Mouse (Mus musculus) heart, embryonic 13.5 days (tissue): ENCODE measurements around the gene Tsc22d2. TPM values are rescaled to one million over a fixed set of nuclear protein-coding genes. Genes with fewer than 3 reads are reported as not detected.
A peak's percentile ranks its signal among the peaks of the same experiment; 100 is the strongest.
"Not testable (repeated sequence)": the region's sequence is repeated elsewhere in the genome, so short reads cannot be mapped to it uniquely, and the experiment has no call there.

ENCODE experiments used
- ATAC-seq: fragments of 200-750 bp; cut with Nextera tagmentation; 2 replicates; pipeline ENCODE4 v1.8.0; 2017; ENCODE audit warnings: moderate TSS enrichment; ENCODE audit not compliant: insufficient number of reproducible peaks, low FRiP score, low TSS enrichment; ENCODE audit errors: extremely low read depth
- H3K27ac ChIP-seq: fragments of 300-500 bp; sonication (generic); replicated peaks from 2 replicates; pipeline ENCODE4 v1.5.1; 2015; ENCODE audit warnings: moderate library complexity, mild to moderate bottlenecking, inconsistent platforms
- H3K27me3 ChIP-seq: fragments of 300-500 bp; sonication (generic); replicated peaks from 2 replicates; pipeline ENCODE4 v1.6.1; 2015; ENCODE audit warnings: mild to moderate bottlenecking, inconsistent platforms
- H3K36me3 ChIP-seq: fragments of 300-500 bp; sonication (generic); 2 replicates; pipeline ENCODE4 v1.6.1; 2015; ENCODE audit warnings: mild to moderate bottlenecking, inconsistent platforms
- H3K4me1 ChIP-seq: fragments of 300-500 bp; sonication (generic); 2 replicates; pipeline ENCODE4 v1.6.1; 2015; ENCODE audit warnings: inconsistent platforms
- H3K4me2 ChIP-seq: fragments of 300-500 bp; sonication (generic); 2 replicates; pipeline ENCODE4 v1.6.1; 2015; ENCODE audit warnings: inconsistent platforms, mild to moderate bottlenecking, moderate library complexity
- H3K4me3 ChIP-seq: fragments of 300-500 bp; sonication (generic); 2 replicates; pipeline ENCODE4 v1.5.1; 2015; ENCODE audit warnings: moderate library complexity, mild to moderate bottlenecking, inconsistent platforms
- H3K9ac ChIP-seq: fragments of 300-500 bp; sonication (generic); 2 replicates; pipeline ENCODE4 v1.6.1; 2015; ENCODE audit warnings: inconsistent platforms, mild to moderate bottlenecking, moderate library complexity
- H3K9me3 ChIP-seq: fragments of 300-500 bp; sonication (generic); 2 replicates; pipeline ENCODE4 v1.6.1; 2016; ENCODE audit warnings: inconsistent platforms
- WGBS: fragments of 180-500 bp; shearing (Covaris S2); methylation state at CpG from one replicate; pipeline ENCODE4 v1.1.7; 2015; ENCODE audit warnings: mixed read lengths; 5-methylcytosine and 5-hydroxymethylcytosine counted together
- polyA plus RNA-seq: library from polyadenylated mRNA; unstranded; fragments of >200 nt; fragmentation: Nextera tagmentation; extraction: Ambion mirVana; gene quantifications from 2 replicates; pipeline ENCODE4 v1.2.1, GENCODE M21; 2015

The Tsc22d2 gene
- polyA plus RNA-seq, 1 experiment from 2014 or later: 10.9 TPM

DNA sequence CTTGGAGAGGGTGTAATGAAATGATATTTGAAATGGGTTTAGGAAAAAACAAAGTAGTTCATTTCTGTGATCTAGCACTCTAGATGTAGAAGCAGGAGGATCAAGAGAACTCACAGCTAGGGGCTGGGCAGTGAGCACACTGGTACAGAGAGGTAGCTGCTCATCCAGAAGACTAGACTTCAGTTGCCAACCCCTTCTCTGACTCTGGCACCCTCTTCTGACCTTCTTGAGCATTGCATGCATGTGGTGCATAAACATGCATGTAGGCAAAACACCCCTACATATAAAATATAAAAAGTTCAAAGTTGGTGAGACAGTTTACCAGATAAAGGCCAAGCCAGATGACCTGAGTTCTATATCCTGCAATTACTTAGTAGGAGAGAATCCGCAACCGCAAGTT is 33.7 kb downstream of the Tsc22d2 start:
- Histone ChIP-seq H3K4me3 (no peak overlapping the region), H3K9ac (no peak overlapping the region), H3K27ac (no peak overlapping the region), H3K27me3 (no peaks in the 10 kb centered on the region), H3K4me1 (peaks cover 6% of the 10 kb centered on the region), H3K4me2 (no peak overlapping the region), H3K9me3 (no peaks in the 10 kb centered on the region), H3K36me3 (peaks cover 14% of the 10 kb centered on the region)
- ATAC-seq: no peak
- 93% methylated on average over 2 of the region's 2 CpGs for WGBS

DNA sequence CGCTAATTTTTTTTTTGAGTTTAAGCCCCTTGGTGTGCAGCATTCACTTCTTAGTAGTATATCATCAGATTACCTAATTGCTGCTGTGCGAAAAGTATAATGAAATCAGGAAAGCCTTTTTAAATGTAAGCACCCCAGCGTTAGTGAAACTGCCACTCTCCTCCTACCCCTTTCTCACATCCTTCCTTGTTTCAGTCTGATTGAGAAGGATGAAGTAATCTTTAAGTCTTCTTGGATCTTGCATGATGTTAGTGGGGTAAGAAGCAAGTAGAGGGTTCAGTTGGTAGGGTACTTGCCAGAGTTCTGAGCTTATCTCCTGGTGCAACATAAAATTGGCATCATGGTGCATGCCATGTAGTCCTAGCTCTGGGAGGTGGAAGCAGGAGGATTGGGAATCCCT is 35.0 kb downstream of the Tsc22d2 start:
- Histone ChIP-seq H3K4me3 (no peak overlapping the region), H3K4me2 (no peak overlapping the region), H3K9ac (no peak overlapping the region), H3K27ac (no peak overlapping the region), H3K9me3 (no peaks in the 10 kb centered on the region), H3K4me1 (peaks cover 15% of the 10 kb centered on the region), H3K27me3 (no peaks in the 10 kb centered on the region), H3K36me3 (peaks cover 14% of the 10 kb centered on the region)
- WGBS: 95% methylated on average over 3 of the region's 3 CpGs
- no peak for ATAC-seq

DNA sequence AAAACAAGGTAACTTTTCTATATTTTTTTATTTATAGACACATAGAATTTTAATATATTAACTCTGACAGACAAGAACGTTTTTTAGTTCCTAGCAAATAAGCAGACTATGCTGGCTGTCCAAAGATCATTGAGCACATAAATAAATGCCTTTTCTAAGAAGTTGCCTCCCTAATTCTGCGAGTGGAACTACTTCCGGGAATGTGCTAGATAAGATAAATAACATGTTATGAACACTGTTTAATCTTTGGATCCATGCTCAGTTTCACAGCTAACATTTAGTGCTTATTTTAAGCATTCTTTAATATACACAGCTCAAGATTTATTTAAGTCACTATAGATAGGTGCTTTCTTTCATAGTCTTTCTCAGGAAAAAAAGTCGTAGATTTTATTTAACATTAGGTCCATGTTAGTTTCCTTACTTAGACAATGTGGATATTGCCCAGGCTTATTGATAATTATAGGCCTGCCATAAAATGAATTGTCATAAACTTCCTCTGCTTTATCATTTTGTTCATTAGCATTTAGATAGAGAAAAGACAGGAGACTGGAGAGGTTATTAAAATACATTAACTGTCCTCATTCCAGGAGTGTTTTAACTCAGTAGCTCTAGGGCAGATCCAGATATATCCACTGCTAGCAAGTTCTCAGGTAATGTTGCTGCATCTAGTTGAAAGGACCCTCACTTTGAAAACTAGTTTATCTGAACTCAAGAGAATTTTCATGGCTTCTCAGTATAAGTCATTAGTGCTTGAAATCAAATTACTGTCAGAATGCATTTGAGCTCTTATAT is 40.1 kb downstream of the Tsc22d2 start:
- H3K27ac ChIP-seq: no peak overlapping the region
- H3K27me3 ChIP-seq: no peaks in the 10 kb centered on the region
- peaks cover 16% of the 10 kb centered on the region for H3K4me1 ChIP-seq
- H3K4me3 ChIP-seq: no peak overlapping the region
- H3K9me3 ChIP-seq: no peaks in the 10 kb centered on the region
- peaks cover 8% of the 10 kb centered on the region for H3K36me3 ChIP-seq
- no peak overlapping the region for H3K9ac ChIP-seq
- WGBS: 32% methylated on average over 4 of the region's 4 CpGs
- no peak overlapping the region for H3K4me2 ChIP-seq
- ATAC-seq: no peak

DNA sequence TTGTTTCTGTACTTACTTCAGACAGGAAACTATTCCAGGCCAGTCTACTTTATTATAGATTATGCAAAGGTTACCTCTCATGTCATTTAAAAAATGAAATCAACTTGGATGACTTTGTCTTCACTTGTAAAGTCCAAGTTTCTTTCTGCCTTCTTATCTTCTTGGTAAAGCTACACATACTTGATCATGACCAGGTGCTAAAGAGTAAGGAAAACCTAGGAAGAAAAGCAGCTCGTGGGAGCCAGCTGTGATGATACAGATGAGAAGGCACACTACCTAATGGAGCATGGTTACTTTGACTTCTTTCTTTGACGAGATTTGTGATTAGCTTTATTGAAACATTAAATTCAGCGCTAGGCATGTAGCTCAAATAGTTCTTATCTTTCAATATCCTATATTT is 40.7 kb downstream of the Tsc22d2 start:
- Histone ChIP-seq H3K4me2 (no peak overlapping the region), H3K27ac (no peak overlapping the region), H3K4me1 (peaks cover 15% of the 10 kb centered on the region), H3K9ac (no peak overlapping the region), H3K9me3 (no peaks in the 10 kb centered on the region), H3K36me3 (peaks cover 13% of the 10 kb centered on the region), H3K4me3 (no peak overlapping the region), H3K27me3 (no peaks in the 10 kb centered on the region)
- 73% methylated on average over 3 of the region's 3 CpGs for WGBS
- ATAC-seq: no peak

DNA sequence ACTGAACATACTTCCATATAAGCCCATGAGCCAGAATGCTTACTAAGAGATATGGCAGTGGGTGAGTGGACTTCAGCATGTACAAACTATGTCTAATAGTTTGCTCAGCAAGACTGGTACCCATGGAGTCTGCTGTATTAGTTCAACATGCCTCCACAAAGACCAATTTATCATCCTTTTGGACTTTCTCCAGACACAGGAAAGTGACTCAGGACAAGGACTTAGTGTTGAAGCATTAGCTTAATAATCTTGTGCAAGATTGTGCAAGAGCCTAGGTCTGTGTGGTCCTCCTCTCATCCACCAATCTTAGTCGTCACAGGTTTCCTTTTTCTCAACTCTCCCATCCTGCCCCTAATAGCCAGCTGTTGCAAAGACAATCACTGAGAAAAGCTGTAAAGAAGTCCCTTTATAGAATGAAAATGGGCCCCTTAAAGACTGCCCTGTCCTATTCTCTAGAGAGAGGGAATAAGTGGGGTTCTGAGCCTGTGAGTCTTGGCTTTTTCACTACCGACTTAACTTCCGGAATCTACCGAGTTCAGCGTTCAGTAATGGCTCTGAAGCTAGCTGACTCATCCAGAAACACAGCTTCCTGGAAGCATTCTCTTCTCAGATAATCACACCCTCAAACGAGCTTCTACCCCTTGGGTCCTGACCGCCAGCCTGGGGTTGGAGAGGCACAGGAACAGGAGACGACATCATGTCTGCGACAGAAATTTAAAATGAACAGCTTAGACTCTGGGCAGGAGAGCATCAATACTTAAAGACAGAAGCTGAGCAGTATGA is 55.3 kb downstream of the Tsc22d2 start:
- no peaks in the 10 kb centered on the region for H3K9me3 ChIP-seq
- no peaks in the 10 kb centered on the region for H3K27me3 ChIP-seq
- no peaks in the 10 kb centered on the region for H3K36me3 ChIP-seq
- ATAC-seq: no peak
- no peak overlapping the region for H3K9ac ChIP-seq
- H3K4me2 ChIP-seq: peak overlapping the region; percentile 18
- 60% methylated on average over 9 of the region's 9 CpGs for WGBS
- H3K27ac ChIP-seq: no peak overlapping the region
- no peaks in the 10 kb centered on the region for H3K4me1 ChIP-seq
- no peak overlapping the region for H3K4me3 ChIP-seq

DNA sequence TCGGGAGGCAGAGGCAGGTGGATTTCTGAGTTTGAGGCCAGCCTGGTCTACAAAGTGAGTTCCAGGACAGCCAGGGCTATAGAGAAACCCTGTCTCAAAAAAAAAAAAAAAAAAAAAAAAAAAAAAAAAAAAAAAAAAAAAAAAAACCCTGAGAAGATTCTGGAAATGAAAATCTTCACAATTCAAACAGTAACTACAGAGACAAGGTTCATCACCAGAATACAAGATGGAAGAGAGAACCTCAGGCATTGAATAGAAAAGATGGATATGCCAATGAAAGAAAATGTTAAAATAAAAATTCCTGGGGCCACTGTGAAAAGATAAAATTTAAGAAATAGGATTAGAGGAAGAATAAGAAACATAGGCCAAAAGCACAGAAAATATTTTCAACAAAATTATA is 60.8 kb downstream of the Tsc22d2 start:
- ATAC-seq, H3K27ac ChIP-seq: not testable (repeated sequence)

DNA sequence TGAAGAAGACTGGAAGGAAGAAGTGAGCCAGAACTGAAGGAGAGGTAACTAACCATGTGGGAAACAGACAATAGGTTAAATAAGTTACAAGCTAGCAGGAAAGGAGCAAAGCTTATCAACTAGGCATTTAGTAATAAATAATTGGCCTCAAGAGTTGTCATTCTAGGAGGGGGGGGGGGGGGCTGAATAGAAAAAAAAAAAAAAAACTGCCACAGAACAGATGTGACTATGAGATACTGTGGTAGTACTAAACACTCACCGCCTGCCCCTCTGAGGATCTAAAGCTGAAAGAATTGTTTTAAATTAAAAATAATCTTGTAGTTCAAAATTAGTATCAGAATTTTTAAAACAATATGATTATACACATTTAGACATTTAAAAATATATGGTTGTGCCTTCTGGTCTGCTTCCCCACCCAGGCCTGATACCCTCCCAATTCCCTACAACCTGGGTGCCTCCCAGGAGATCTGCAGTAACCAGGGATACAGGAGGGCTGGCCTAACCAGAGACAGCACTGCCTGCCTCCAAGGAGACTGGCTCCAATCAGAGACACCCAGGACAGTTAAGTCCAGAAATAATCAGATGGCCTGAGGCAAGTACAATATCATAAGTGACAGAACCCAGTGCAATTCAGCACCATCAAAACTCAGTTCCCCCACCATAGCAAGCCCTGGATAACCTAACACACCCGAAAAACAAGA is 64.4 kb downstream of the Tsc22d2 start:
- no peak overlapping the region for H3K27ac ChIP-seq
- H3K4me3 ChIP-seq: no peak overlapping the region
- no peaks in the 10 kb centered on the region for H3K9me3 ChIP-seq
- peaks cover 7% of the 10 kb centered on the region for H3K4me1 ChIP-seq
- no peak for ATAC-seq
- no peak overlapping the region for H3K9ac ChIP-seq
- no peaks in the 10 kb centered on the region for H3K36me3 ChIP-seq
- H3K27me3 ChIP-seq: no peaks in the 10 kb centered on the region
- WGBS: 70% methylated on average over 2 of the region's 2 CpGs
- H3K4me2 ChIP-seq: no peak overlapping the region

More for the DNA sequence above, 60.8 kb downstream of the Tsc22d2 start:
- H3K4me2 ChIP-seq, H3K9me3 ChIP-seq, H3K27me3 ChIP-seq, H3K4me1 ChIP-seq, H3K4me3 ChIP-seq, H3K9ac ChIP-seq, H3K36me3 ChIP-seq: not testable (repeated sequence)
- 81% methylated on average over 1 of the region's 1 CpGs for WGBS

DNA sequence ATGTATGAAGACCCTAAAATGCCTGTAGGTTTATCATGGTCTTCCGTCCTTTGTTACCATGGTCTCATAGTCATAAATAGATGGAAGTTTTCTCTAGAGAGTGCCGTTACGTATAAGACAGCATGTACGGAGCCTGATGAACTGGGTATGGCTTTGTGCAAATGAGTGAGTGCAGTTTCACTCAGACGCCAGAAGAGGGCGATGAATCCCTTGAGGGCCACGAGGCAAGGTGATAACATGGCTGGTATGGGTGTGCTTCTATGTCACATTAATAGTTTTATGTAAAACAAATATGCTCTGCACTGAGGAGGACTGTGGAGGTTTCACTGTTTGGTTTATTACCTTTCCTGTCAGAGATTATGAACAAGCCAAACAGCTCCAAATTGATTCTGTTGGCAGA is 71.4 kb downstream of the Tsc22d2 start:
- peaks cover 4% of the 10 kb centered on the region; the same call in 1 of the 2 replicates for H3K9me3 ChIP-seq
- no peaks in the 10 kb centered on the region for H3K36me3 ChIP-seq
- ATAC-seq: no peak
- no peak overlapping the region for H3K27ac ChIP-seq
- H3K4me2 ChIP-seq: no peak overlapping the region
- WGBS: 66% methylated on average over 7 of the region's 7 CpGs
- no peak overlapping the region for H3K4me3 ChIP-seq
- H3K27me3 ChIP-seq: no peaks in the 10 kb centered on the region
- H3K9ac ChIP-seq: no peak overlapping the region
- peaks cover 7% of the 10 kb centered on the region for H3K4me1 ChIP-seq

DNA sequence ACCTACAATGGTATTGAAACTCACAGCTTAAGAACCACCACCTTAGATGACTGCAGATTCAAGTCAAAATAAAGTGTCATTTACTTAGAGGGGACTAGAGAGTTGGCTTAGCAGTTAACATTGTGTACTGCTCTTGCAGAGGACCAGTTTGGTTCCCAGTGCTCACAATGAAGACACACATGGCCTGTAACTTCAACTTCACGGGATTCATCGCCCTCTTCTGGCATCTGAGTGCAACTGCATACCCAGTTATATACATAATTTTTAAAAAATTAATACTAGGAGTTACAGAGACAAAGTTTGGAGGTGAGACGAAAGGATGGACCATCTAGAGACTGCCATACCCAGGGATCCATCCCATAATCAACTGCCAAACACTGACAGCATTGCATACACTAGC is 72.6 kb downstream of the Tsc22d2 start:
- Histone ChIP-seq H3K4me1 (no peaks in the 10 kb centered on the region), H3K4me2 (no peak overlapping the region), H3K27ac (no peak overlapping the region), H3K4me3 (no peak overlapping the region), H3K27me3 (no peaks in the 10 kb centered on the region), H3K36me3 (no peaks in the 10 kb centered on the region), H3K9me3 (peaks cover 4% of the 10 kb centered on the region; the same call in 1 of the 2 replicates), H3K9ac (no peak overlapping the region)
- ATAC-seq: no peak
- 70% methylated on average over 3 of the region's 3 CpGs for WGBS

DNA sequence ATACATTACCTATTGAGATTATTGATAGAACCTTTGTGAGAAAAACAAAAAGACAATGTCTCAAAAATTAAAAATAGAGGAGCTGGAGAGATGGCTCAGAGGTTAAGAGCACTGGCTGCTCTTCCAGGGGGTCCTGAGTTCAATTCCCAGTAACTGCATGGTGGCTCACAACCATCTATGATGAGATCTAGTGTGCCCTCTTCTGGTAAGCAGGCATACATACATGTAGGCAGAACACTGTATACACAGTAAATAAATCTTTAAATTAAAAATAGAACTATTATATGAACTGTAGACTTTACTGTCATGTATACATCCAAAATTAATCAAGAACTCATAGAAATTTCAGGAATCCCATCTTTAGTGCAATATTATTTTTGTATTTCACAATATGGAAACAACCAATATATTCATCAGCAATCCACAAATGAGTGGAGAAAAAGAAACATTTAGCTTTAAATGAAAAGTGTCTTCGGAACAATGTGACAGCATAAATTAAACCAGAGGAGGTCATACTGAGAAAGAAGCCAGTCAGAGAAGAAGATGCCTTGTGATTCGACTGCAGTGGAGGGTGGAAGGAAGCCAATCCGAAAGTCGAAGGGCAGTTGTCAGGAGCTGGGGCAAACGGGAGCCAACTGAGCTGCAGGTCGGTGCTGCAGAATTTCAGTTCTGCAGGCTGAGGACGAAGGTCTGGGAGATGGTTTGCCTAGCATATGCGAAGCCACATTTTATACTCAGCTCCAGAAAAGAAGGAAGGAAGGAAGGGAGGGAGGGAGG is 73.7 kb downstream of the Tsc22d2 start:
- no peak for ATAC-seq
- no peak overlapping the region for H3K4me2 ChIP-seq
- no peaks in the 10 kb centered on the region for H3K4me1 ChIP-seq
- H3K27ac ChIP-seq: no peak overlapping the region
- no peaks in the 10 kb centered on the region for H3K27me3 ChIP-seq
- H3K4me3 ChIP-seq: no peak overlapping the region
- peaks cover 4% of the 10 kb centered on the region; the same call in 1 of the 2 replicates for H3K9me3 ChIP-seq
- no peaks in the 10 kb centered on the region for H3K36me3 ChIP-seq
- 66% methylated on average over 7 of the region's 8 CpGs for WGBS
- H3K9ac ChIP-seq: no peak overlapping the region

DNA sequence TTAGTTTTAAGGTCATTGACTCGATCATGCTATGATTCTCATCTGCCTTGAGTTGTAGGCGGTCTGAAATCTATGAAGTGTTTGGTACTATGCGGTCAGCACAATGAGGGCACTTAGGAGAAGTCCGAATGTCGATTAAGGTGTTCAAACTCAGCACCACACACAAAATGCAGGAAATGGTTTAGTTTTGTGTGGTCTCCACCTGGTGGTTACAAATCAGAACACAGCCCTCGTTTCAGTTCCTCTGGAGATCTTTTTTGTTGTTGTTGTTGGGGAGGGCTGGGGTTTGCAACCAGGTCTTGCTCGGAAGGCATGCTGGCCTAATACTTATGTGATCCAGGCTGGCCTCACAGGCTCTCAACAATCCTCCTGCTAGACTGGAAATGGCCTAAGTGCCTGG is 76.3 kb downstream of the Tsc22d2 start:
- Histone ChIP-seq H3K27ac (no peak overlapping the region), H3K4me2 (no peak overlapping the region), H3K4me1 (no peaks in the 10 kb centered on the region), H3K9me3 (peaks cover 2% of the 10 kb centered on the region; the same call in 1 of the 2 replicates), H3K9ac (no peak overlapping the region), H3K4me3 (no peak overlapping the region), H3K27me3 (no peaks in the 10 kb centered on the region), H3K36me3 (no peaks in the 10 kb centered on the region)
- WGBS: 63% methylated on average over 7 of the region's 7 CpGs
- ATAC-seq: no peak
